Mouse (Mus musculus) lung, embryonic 14.5 days (tissue): ENCODE results near the gene Adra2c. TPM values are rescaled to one million over a fixed set of nuclear protein-coding genes. Genes with fewer than 3 reads are reported as not detected.

Experiments
- ATAC-seq: fragments of 200-750 bp; cut with Nextera tagmentation; 2 replicates; pipeline ENCODE4 v1.8.0; 2017; ENCODE audit warnings: mild to moderate bottlenecking, moderate TSS enrichment, moderate library complexity; ENCODE audit not compliant: insufficient read depth
- DNase-seq: peaks from one replicate; pipeline ENCODE4 v3.0.0-alpha.2; 2015
- H3K27ac ChIP-seq: fragments of 300-500 bp; sonication (generic); 2 replicates; pipeline ENCODE4 v1.5.1; 2014; ENCODE audit warnings: low read depth, mild to moderate bottlenecking, moderate library complexity
- H3K27me3 ChIP-seq: fragments of 300-500 bp; sonication (generic); 2 replicates; pipeline ENCODE4 v1.6.1; 2014; ENCODE audit warnings: low read length, control low read depth; ENCODE audit not compliant: insufficient read depth
- H3K36me3 ChIP-seq: fragments of 300-500 bp; sonication (generic); 2 replicates; pipeline ENCODE4 v1.6.1; 2014; ENCODE audit warnings: control low read depth; ENCODE audit not compliant: insufficient read depth
- H3K4me1 ChIP-seq: fragments of 300-500 bp; sonication (generic); 2 replicates; pipeline ENCODE4 v1.6.1; 2014; ENCODE audit warnings: antibody characterized with exemption, control low read depth; ENCODE audit not compliant: insufficient read depth
- H3K4me2 ChIP-seq: fragments of 300-500 bp; sonication (generic); 2 replicates; pipeline ENCODE4 v1.6.1; 2014; ENCODE audit warnings: mild to moderate bottlenecking
- H3K4me3 ChIP-seq: fragments of 300-500 bp; sonication (generic); 2 replicates; pipeline ENCODE4 v1.5.1; 2014; ENCODE audit warnings: low read depth, low read length
- H3K9ac ChIP-seq: fragments of 300-500 bp; sonication (generic); 2 replicates; pipeline ENCODE4 v1.6.1; 2014
- H3K9me3 ChIP-seq: fragments of 300-500 bp; sonication (generic); 2 replicates; pipeline ENCODE4 v1.6.1; 2016; ENCODE audit warnings: low read depth, low read length, control low read depth
- CTCF ChIP-seq: IDR thresholded peaks from 2 replicates; pipeline ENCODE4 v1.5.1; 2016; ENCODE audit warnings: antibody characterized with exemption, low read depth
- WGBS: fragments of 180-500 bp; shearing (Covaris S2); extraction: QIAGEN DNeasy Blood & Tissue Kit; methylation state at CpG from one replicate; pipeline ENCODE4 v1.1.7; 2014; 5-methylcytosine and 5-hydroxymethylcytosine counted together
- polyA plus RNA-seq: library from polyadenylated mRNA; unstranded; fragments of >200 nt; fragmentation: Nextera tagmentation; extraction: Ambion mirVana; gene quantifications from 2 replicates; pipeline ENCODE4 v1.2.1, GENCODE M21; 2014

Gene Adra2c
- polyA plus RNA-seq, 1 experiment from 2014 or later: not detected

GRCm38 (mm10) chr5:35306692-35307091 is 28.6 kb downstream of the Adra2c start:
- Histone ChIP-seq H3K27me3 (no peaks in the 10 kb centered on the region), H3K36me3 (no peaks in the 10 kb centered on the region), H3K4me2 (no peak overlapping the region), H3K4me1 (no peaks in the 10 kb centered on the region), H3K4me3 (no peak overlapping the region), H3K9ac (no peak overlapping the region), H3K27ac (no peak overlapping the region), H3K9me3 (no peaks in the 10 kb centered on the region)
- ATAC-seq (no peak), DNase-seq (no peak)
- no peak for TF ChIP-seq CTCF
- WGBS: 85% methylated on average over 1 of the region's 1 CpGs

- no peaks in the 10 kb centered on the region for H3K4me1 ChIP-seq
- no peak overlapping the region for H3K4me2 ChIP-seq
- H3K9me3 ChIP-seq: no peaks in the 10 kb centered on the region
- no peak overlapping the region for H3K27ac ChIP-seq
- no peak for ATAC-seq
- WGBS: 57% methylated on average over 7 of the region's 7 CpGs
- no peak overlapping the region for H3K9ac ChIP-seq
- H3K36me3 ChIP-seq: no peaks in the 10 kb centered on the region
- TF ChIP-seq CTCF: no peak
- no peak for DNase-seq
- H3K4me3 ChIP-seq: no peak overlapping the region
- peaks cover 22% of the 10 kb centered on the region for H3K27me3 ChIP-seq
Observed at GRCm38 (mm10) chr5:35309853-35310252, 31.7 kb downstream of the Adra2c start.

DNA sequence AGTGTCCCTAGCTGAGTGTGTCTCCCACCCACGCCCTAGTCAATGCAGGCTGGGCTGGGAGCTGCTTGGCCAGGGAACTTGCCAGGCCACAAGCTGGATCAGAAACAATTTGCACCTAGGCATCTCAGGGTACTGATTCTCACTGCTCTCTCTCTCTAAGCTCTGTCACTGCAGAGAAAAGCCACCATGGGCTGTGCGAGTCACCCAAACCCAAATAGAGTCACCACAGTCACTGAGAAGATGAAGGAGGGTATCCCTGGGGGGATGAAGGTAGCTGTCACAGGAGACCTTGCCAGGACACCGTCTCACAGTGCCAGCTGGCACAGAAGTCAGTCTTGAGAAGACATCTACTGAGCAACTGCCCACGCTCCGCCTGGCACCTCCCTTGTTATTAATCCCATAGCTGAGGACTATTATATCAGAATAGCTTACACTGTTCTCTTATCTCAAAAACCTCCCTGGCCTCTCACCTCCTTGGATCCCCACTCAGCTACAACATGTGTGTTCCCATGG is 33.7 kb downstream of the Adra2c start:
- H3K4me1 ChIP-seq: no peaks in the 10 kb centered on the region
- no peak overlapping the region for H3K4me2 ChIP-seq
- 77% methylated on average over 5 of the region's 5 CpGs for WGBS
- H3K4me3 ChIP-seq: no peak overlapping the region
- H3K36me3 ChIP-seq: no peaks in the 10 kb centered on the region
- ATAC-seq (no peak), DNase-seq (no peak)
- H3K27ac ChIP-seq: no peak overlapping the region
- no peaks in the 10 kb centered on the region for H3K9me3 ChIP-seq
- H3K9ac ChIP-seq: no peak overlapping the region
- peaks cover 27% of the 10 kb centered on the region for H3K27me3 ChIP-seq
- TF ChIP-seq CTCF: no peak

DNA sequence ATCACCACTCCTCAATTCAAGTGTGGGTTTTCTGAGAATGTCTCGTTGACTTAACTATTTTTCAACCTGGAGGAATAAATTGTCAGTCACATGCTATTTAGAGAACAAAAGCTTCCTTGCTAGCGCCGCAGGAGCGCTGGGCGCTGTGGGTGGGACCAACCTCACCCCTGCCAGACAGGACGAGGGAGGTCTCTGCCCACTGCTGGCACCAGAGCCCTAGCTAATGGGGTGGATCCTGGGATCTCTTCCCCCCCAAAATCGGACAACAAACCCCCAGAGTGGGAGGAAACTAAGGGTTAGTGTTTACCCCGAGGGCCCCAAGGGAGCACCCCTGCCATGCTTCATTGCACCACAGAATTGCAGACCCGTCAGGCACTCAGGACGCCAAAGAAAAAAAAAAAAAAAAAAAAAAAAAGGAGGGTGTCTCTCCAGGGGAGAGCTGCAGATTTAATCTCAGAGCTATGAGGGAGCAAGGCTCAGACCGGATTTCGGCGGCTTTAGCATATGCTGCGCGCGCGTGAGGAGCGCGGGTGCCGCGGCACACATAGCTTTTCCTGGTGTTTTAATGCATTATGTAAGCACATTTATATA is 35.2 kb downstream of the Adra2c start:
- no peaks in the 10 kb centered on the region for H3K4me1 ChIP-seq
- no peaks in the 10 kb centered on the region for H3K36me3 ChIP-seq
- H3K9ac ChIP-seq: no peak overlapping the region
- peaks cover 27% of the 10 kb centered on the region for H3K27me3 ChIP-seq
- DNase-seq (peak; percentile 49), ATAC-seq (peak; percentile 14; the same call in 1 of the 2 replicates)
- no peak for TF ChIP-seq CTCF
- H3K4me3 ChIP-seq: peak overlapping the region; percentile 22
- H3K9me3 ChIP-seq: no peaks in the 10 kb centered on the region
- WGBS: under 1% methylated on average over 21 of the region's 21 CpGs
- H3K4me2 ChIP-seq: peak overlapping the region; percentile 51
- no peak overlapping the region for H3K27ac ChIP-seq

- H3K27ac ChIP-seq: no peak overlapping the region
- DNase-seq: no peak
Observed at GRCm38 (mm10) chr5:35313826-35314586, 35.9 kb downstream of the Adra2c start.

DNA sequence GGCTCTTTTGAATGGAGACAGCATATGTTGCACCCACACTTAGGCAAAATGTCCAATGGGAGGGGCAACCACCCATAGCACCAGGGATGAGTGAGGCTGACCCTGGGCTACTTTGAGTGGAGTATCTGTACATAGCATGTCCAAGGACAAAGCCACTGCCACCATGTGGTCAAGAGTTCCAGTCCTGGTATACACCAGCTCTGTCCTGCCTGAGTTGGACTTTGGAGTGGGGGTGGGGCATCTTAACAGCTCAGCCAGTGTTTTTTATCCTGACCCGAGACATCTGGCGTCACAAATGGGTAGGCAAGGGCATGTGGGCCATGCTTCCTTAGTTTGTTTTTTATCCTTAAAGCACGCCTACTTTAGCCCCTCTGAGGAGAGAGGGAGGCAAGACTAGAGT is 36.5 kb downstream of the Adra2c start:
- Histone ChIP-seq H3K4me1 (no peaks in the 10 kb centered on the region), H3K36me3 (no peaks in the 10 kb centered on the region), H3K9me3 (no peaks in the 10 kb centered on the region), H3K4me3 (no peak overlapping the region), H3K27me3 (peaks cover 27% of the 10 kb centered on the region), H3K27ac (no peak overlapping the region), H3K4me2 (no peak overlapping the region; the same call in 1 of the 2 replicates), H3K9ac (no peak overlapping the region)
- WGBS: 18% methylated on average over 3 of the region's 3 CpGs
- TF ChIP-seq CTCF: no peak
- DNase-seq (no peak), ATAC-seq (no peak)

More at GRCm38 (mm10) chr5:35313826-35314586, 35.9 kb downstream of the Adra2c start:
- Histone ChIP-seq H3K36me3 (no peaks in the 10 kb centered on the region), H3K4me2 (peak overlapping the region; percentile 51), H3K4me1 (no peaks in the 10 kb centered on the region), H3K9ac (no peak overlapping the region), H3K9me3 (no peaks in the 10 kb centered on the region), H3K27me3 (peaks cover 27% of the 10 kb centered on the region), H3K4me3 (peak overlapping the region; percentile 22)
- ATAC-seq: no peak; the same call in 1 of the 2 replicates
- no peak for TF ChIP-seq CTCF
- 18% methylated on average over 18 of the region's 18 CpGs for WGBS

DNA sequence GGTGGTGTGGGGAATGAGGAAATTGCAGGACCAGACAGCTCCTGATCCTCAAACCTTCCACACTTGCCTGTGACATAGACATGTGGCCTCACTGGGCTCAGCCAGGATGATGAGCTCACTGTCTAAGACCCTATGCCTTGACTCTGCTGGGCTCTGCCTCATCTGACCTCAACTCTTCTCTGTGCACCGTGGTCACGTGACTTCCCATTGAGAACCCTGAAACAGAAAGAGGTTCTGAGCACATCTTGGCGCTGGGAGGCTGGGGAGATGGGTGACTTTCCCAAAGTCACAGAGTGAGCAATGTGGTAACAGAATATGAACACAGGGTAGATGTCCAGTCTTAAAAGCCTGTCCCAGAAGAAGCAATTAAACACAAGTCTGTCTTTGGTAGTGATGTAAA is 37.1 kb downstream of the Adra2c start:
- ATAC-seq (no peak), DNase-seq (no peak)
- Histone ChIP-seq H3K9me3 (no peaks in the 10 kb centered on the region), H3K27me3 (peaks cover 27% of the 10 kb centered on the region), H3K27ac (no peak overlapping the region), H3K36me3 (no peaks in the 10 kb centered on the region), H3K9ac (no peak overlapping the region), H3K4me3 (no peak overlapping the region), H3K4me1 (no peaks in the 10 kb centered on the region), H3K4me2 (no peak overlapping the region)
- no peak for TF ChIP-seq CTCF
- WGBS: 75% methylated on average over 3 of the region's 3 CpGs
